Mouse (Mus musculus) forebrain, embryonic 14.5 days (tissue): ENCODE results near the gene Ubap1l. TPM values are rescaled to one million over a fixed set of nuclear protein-coding genes. Genes with fewer than 3 reads are reported as not detected.

Experiments used
- ATAC-seq: fragments of 200-750 bp; cut with Nextera tagmentation; 2 replicates; pipeline ENCODE4 v1.8.0; 2017; ENCODE audit warnings: mild to moderate bottlenecking, moderate library complexity
- DNase-seq: peaks from one replicate; pipeline ENCODE4 v3.0.0-alpha.2; 2015; ENCODE audit warnings: low spot score
- H3K27ac ChIP-seq: fragments of 300-500 bp; sonication (generic); 2 replicates; pipeline ENCODE4 v1.5.1; 2014; ENCODE audit warnings: low read depth, mild to moderate bottlenecking, control low read depth, low read length, moderate library complexity
- H3K27me3 ChIP-seq: fragments of 300-500 bp; sonication (generic); replicated peaks from 2 replicates; pipeline ENCODE4 v1.6.1; 2014; ENCODE audit warnings: low read length, control low read depth, mixed read lengths; ENCODE audit not compliant: control insufficient read depth, insufficient read depth
- H3K36me3 ChIP-seq: fragments of 300-500 bp; sonication (generic); 2 replicates; pipeline ENCODE4 v1.6.1; 2014; ENCODE audit warnings: low read length, control low read depth; ENCODE audit not compliant: control insufficient read depth, insufficient read depth
- H3K4me1 ChIP-seq: fragments of 300-500 bp; sonication (generic); 2 replicates; pipeline ENCODE4 v1.6.1; 2014; ENCODE audit warnings: antibody characterized with exemption, low read length, control low read depth; ENCODE audit not compliant: control insufficient read depth, insufficient read depth
- H3K4me2 ChIP-seq: fragments of 300-500 bp; sonication (generic); 2 replicates; pipeline ENCODE4 v1.6.1; 2014; ENCODE audit warnings: mild to moderate bottlenecking, control low read depth, low read length
- H3K4me3 ChIP-seq: fragments of 300-500 bp; sonication (generic); 2 replicates; pipeline ENCODE4 v1.5.1; 2014; ENCODE audit warnings: low read depth, low read length, control low read depth
- H3K9ac ChIP-seq: fragments of 300-500 bp; sonication (generic); 2 replicates; pipeline ENCODE4 v1.6.1; 2014; ENCODE audit warnings: mild to moderate bottlenecking, low read length, control low read depth, moderate library complexity
- H3K9me3 ChIP-seq: fragments of 300-500 bp; sonication (generic); replicated peaks from 2 replicates; pipeline ENCODE4 v1.6.1; 2016; ENCODE audit warnings: low read length, control low read depth, mixed read lengths; ENCODE audit not compliant: control insufficient read depth
- WGBS: fragments of 180-500 bp; shearing (Covaris S2); extraction: QIAGEN DNeasy Blood & Tissue Kit; methylation state at CpG from one replicate; pipeline ENCODE4 v1.1.7; 2014; 5-methylcytosine and 5-hydroxymethylcytosine counted together
- polyA plus RNA-seq: library from polyadenylated mRNA; unstranded; fragments of >200 nt; fragmentation: Nextera tagmentation; extraction: Ambion mirVana; gene quantifications from 2 replicates; pipeline ENCODE4 v1.2.1, GENCODE M21; 2014

Ubap1l gene
- polyA plus RNA-seq: 0.13 and 0.96 TPM in 2 replicates

DNA sequence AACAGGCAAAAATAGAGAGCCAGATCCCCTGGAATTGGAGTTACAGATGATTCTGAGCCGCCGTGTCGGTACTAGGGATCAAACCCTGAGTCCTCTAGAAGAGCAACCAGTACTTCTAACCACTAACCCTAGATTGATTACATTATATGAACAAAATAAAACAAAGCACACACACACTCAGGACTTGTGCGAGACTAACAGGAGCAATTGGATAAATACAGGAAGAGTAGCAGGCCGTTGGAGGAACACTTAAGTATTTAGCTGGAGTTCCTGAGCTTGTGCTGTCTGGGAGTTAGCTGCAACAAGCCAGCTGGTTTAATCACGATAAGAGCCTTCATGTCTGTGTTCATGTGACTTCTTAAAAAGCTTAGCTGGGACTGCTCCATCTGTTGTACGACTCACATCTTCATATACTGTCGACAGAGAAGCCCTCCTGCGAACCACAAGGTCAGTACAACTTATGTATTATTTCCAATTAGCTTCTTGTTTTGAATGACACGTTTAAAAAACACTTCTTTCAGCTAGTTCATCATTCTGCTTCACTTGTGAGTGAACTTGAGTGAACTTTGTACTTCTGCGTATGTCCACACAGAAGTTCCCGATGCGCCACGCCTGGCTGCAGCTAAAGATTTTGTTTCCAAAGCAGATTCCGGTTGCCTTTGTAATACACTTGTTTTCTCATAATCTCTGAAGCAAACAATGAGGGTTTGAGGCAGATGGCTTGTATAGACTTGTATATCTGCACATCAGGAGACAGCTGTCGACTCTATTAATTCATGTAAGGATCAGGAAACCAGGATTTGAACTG lies at the start of gene Ubap1l:
Gene Ubap1l, plus strand, starts transcription at position 401 of the 808 bp plus-strand sequence.
- Histone ChIP-seq H3K4me3 (no peak within 1 kb of the TSS), H3K9ac (no peak within 1 kb of the TSS), H3K9me3 (no peaks in the 10 kb centered on the region), H3K36me3 (peaks cover 76% of the 10 kb centered on the region), H3K4me1 (no peaks in the 10 kb centered on the region), H3K27ac (no peak within 1 kb of the TSS), H3K27me3 (no peaks in the 10 kb centered on the region), H3K4me2 (no peak within 1 kb of the TSS)
- no peak for ATAC-seq
- no peak for DNase-seq
- WGBS: 93% methylated on average over 16 of the region's 16 CpGs

DNA sequence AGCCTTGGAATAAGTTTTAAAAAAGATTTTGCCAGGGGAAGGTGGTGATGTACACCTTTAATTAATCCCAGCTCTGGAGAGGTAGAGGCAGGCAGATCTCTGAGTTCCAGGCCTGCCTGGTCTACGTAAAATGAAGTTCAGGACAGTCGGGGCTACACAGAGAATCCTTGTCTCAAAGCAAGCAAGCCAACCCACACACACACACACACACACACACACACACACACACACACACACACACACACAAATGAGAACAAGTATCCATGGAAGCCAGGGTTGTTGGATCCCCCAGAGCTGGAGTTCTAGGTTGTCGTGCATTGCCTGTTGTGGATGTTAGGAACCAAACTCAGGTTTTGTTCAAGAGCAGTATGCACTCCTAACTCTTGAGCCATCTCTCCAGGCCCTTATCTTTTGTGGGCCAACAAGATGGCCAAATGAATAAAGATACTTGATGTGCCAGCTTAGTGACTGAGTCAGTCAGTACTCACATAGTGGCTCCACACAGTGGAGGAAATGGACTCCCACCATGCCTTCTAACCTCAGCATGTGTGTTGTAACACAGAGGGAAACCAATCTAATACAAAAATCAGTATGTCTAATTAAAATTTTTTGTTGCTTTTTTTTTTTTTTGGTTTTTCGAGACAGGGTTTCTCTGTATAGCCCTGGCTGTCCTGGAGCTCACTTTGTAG lies 48.0 kb upstream of the Ubap1l start:
- Histone ChIP-seq H3K27ac (no peak overlapping the region), H3K9ac (no peak overlapping the region), H3K27me3 (no peaks in the 10 kb centered on the region), H3K9me3 (no peaks in the 10 kb centered on the region), H3K4me2 (no peak overlapping the region), H3K4me3 (no peak overlapping the region), H3K4me1 (no peaks in the 10 kb centered on the region), H3K36me3 (peaks cover 52% of the 10 kb centered on the region)
- DNase-seq (no peak), ATAC-seq (no peak)
- WGBS: 98% methylated on average over 4 of the region's 4 CpGs

DNA sequence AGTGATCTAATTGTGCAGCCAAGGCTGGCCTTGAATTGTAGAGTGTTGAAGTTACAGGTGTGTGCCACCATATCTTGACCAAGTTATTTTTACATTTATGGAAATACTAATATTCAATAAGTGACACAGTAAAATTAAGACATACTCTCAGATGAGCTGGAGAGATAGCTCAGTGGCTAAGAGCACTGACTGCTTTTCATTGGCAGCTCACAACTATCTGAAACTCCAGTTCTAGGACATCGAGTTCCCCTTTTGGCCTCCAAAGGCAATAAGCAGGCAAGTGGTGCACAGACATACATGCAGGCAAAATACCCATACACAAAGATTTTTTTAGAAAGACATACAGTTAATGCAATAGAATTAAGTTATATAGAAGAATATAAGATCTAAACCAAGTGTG lies 47.0 kb upstream of the Ubap1l start:
- H3K4me1 ChIP-seq: no peaks in the 10 kb centered on the region
- H3K4me3 ChIP-seq: no peak overlapping the region
- WGBS: 88% methylated on average over 1 of the region's 1 CpGs
- DNase-seq (no peak), ATAC-seq (no peak)
- peaks cover 50% of the 10 kb centered on the region for H3K36me3 ChIP-seq
- H3K9ac ChIP-seq: no peak overlapping the region
- no peaks in the 10 kb centered on the region for H3K9me3 ChIP-seq
- H3K4me2 ChIP-seq: no peak overlapping the region
- H3K27ac ChIP-seq: no peak overlapping the region
- no peaks in the 10 kb centered on the region for H3K27me3 ChIP-seq

DNA sequence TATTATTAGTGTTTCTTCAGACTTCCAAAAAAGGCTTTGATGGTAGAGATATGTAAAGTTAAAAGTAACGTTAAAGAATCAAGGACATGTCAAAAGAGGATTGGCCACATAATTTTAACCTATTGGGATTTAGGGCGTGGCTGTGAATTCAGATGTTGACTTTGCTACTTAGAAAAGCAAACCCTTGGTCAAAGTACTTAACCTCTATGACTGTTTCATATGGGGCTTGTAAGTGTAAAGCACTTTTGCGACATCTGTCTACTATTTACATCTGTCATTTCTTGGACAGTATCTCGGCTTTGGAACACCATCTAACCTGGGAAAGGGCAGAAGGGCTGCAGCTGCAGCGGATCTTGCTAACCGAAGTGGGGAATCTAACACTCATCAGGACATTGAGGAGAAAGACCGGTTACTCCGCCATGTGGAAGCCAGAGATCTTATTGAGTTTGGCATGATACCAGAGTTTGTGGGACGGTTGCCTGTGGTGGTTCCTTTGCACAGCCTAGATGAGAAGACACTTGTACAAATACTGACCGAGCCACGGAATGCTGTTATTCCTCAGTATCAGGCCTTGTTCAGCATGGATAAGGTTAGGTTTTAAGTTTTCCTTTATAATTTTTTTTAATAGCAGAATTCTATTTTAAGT lies 38.5 kb upstream of the Ubap1l start:
- DNase-seq (no peak), ATAC-seq (no peak)
- Histone ChIP-seq H3K9me3 (no peaks in the 10 kb centered on the region), H3K4me1 (no peaks in the 10 kb centered on the region), H3K4me3 (no peak overlapping the region), H3K4me2 (no peak overlapping the region), H3K27me3 (no peaks in the 10 kb centered on the region), H3K27ac (no peak overlapping the region), H3K36me3 (peaks cover 79% of the 10 kb centered on the region), H3K9ac (no peak overlapping the region)
- WGBS: 93% methylated on average over 11 of the region's 11 CpGs

DNA sequence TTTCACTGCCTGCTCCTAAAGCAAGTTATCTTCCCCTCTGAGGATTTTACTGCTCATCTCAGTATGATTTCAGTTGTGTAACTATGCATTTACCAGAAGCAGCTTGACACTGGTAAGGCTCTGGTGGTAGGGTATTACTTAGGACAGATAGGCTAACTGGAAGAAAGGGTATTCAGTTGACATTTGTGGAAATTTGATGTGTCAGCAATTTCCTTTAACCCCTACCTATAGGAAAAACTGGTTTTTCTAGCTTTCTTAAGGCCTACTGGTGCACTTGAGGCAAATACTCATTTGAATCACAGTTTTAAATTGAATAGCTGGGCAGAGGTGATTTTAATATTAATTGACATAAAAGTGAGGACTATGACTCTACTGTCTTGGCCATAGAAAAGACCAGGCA lies 34.9 kb upstream of the Ubap1l start:
- peaks cover 74% of the 10 kb centered on the region for H3K36me3 ChIP-seq
- no peaks in the 10 kb centered on the region for H3K9me3 ChIP-seq
- no peak overlapping the region for H3K4me2 ChIP-seq
- H3K4me1 ChIP-seq: no peaks in the 10 kb centered on the region
- H3K9ac ChIP-seq: no peak overlapping the region
- H3K27me3 ChIP-seq: no peaks in the 10 kb centered on the region
- no peak overlapping the region for H3K4me3 ChIP-seq
- DNase-seq: no peak
- no peak for ATAC-seq
- no peak overlapping the region for H3K27ac ChIP-seq

DNA sequence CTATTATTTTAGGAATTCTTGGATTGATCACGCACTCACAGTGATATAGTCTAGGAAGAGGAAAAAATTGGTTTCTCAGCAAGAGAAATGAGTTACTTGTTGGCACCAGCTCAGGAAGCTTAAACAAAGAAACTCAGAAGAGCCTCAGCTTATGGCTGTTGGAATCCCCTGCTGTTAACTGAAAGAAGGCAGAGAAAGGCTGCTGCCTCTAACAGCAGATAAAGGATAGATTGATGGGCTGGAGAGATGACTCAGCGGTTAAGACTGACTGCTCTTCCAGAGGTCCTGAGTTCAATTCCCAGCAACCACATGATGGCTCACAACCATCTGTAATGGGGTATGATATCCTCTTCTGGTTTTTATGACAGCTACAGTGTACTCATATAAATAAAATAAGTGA lies 33.5 kb upstream of the Ubap1l start:
- 92% methylated on average over 2 of the region's 2 CpGs for WGBS
- no peak for DNase-seq
- peaks cover 65% of the 10 kb centered on the region for H3K36me3 ChIP-seq

DNA sequence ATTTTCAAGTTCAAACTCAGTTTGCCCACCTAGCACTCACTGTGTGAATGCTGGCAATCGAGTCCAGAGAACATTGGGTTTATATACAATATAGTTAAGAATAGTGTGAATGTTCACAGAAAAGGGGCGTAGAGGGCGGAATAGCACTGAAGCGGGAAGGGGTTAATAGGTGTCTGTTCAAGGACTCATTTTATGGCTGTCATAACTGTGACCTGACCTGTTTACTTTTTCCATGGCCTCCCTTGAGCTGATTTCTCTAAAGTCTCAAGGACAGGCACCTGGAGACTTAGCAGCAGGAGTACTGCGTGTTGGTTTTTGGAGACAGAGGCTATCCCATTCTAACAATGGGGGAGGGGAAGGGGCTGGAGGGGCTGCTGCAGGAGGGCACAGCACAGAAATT lies 26.9 kb upstream of the Ubap1l start:
- ATAC-seq: no peak
- no peak overlapping the region for H3K9ac ChIP-seq
- DNase-seq: no peak
- H3K4me1 ChIP-seq: no peaks in the 10 kb centered on the region
- H3K27me3 ChIP-seq: no peaks in the 10 kb centered on the region
- no peaks in the 10 kb centered on the region for H3K9me3 ChIP-seq
- H3K27ac ChIP-seq: no peak overlapping the region
- peaks cover 15% of the 10 kb centered on the region; the same call in 1 of the 2 replicates for H3K36me3 ChIP-seq
- WGBS: 91% methylated on average over 5 of the region's 5 CpGs
- H3K4me2 ChIP-seq: no peak overlapping the region
- no peak overlapping the region for H3K4me3 ChIP-seq

More for the DNA sequence above, 33.5 kb upstream of the Ubap1l start:
- H3K4me1 ChIP-seq: no peaks in the 10 kb centered on the region
- no peak overlapping the region for H3K4me2 ChIP-seq
- H3K9me3 ChIP-seq: no peaks in the 10 kb centered on the region
- no peaks in the 10 kb centered on the region for H3K27me3 ChIP-seq
- no peak for ATAC-seq
- no peak overlapping the region for H3K9ac ChIP-seq
- no peak overlapping the region for H3K4me3 ChIP-seq
- no peak overlapping the region for H3K27ac ChIP-seq

DNA sequence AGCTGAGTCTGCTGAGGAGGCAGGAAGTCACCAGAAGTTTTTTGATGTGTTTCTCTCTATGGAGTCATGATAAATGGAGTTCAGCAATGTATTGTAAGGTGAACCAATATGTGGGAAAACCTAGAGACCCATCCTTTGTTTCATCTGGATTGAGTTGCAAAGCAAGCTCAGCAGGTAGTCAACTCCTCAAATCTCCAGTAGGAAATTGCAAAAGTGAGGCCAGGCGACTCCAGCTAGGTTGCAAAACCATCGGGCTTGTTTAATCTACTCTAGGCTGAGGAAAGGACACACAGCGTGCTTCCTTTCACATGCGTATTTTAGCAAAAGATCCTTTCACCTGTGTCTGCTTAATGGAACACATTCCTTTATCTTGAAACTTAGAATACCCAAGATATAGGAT lies 21.7 kb upstream of the Ubap1l start:
- Histone ChIP-seq H3K36me3 (no peaks in the 10 kb centered on the region), H3K4me3 (no peak overlapping the region), H3K4me1 (no peaks in the 10 kb centered on the region), H3K27ac (no peak overlapping the region), H3K9ac (no peak overlapping the region), H3K9me3 (no peaks in the 10 kb centered on the region), H3K27me3 (0 out of 2 replicates have a peak, but pooled peaks cover 4% of the 10 kb centered on the region), H3K4me2 (no peak overlapping the region)
- DNase-seq (no peak), ATAC-seq (no peak)
- WGBS: 82% methylated on average over 4 of the region's 4 CpGs
